Mouse (Mus musculus) heart, adult 2 months (tissue): ENCODE results near the gene Bub3.

Experiments
- CTCF ChIP-seq: fragments of 200-600 bp; IDR thresholded peaks from 2 replicates; pipeline ENCODE4 v1.8.1; 2022; ENCODE audit warnings: antibody characterized with exemption, mild to moderate bottlenecking, moderate library complexity
- POLR2A ChIP-seq: fragments of 200-500 bp; IDR thresholded peaks from 2 replicates; pipeline ENCODE4 v1.6.1; 2011; ENCODE audit warnings: mild to moderate bottlenecking, low read depth, low read length, control low read depth; ENCODE audit not compliant: insufficient read depth

DNA sequence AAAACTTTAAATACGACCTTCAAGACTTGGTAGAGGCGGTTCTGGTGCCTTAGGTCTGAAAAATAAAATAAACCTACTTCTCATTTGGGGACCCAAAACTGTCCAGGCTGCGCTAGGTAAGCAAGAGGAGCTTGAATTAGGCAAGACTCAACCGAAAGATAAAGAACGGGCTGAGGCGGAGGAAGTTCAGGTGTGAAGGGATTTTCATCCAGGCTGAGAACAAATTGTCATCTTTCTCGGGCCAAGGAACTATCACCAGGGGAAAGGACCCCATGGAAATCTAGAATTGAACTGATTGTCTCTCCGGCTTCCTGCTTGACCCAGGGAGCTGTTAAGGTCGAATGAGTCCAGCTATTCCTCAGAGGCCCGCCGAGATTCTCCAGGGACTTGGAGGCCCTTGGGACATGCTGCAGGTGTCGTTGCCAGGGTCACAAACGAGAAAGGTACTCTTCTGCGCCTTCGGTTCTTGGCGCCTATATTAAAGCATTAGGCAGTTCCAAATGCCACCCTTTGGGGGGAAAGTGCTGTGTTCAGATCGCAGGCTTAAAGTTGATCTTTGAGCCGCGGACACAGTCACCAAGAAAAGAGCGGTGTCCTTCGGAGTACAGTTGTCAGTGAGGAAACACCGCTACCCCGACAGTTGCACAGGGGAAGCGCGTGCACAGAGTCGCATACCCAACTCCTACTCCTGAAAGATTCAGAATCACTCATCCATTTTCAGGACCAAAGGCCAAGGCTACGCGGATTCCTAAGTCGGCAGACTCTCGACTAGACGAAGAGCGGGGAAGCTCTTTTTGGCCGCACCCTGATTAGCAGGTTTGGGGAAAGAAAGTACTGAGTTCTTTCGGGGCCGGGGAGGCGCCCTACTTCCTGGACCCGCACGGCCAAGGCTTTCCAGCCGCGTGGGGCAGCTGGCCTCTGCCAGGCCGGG, 18.6 kb upstream of the Bub3 start:
- TF ChIP-seq POLR2A (no peak), CTCF (no peak)
